Mouse (Mus musculus) lung, postnatal 4 days (tissue): ENCODE data around the gene Slc7a7.
A peak's percentile ranks its signal among the peaks of the same experiment; 100 is the strongest.
"Not testable (repeated sequence)": the region's sequence is repeated elsewhere in the genome, so short reads cannot be mapped to it uniquely, and the experiment has no call there.

Source experiments
- DNase-seq, 2 experiments: peaks; one replicate each; pipeline ENCODE4 v3.0.0; 2021

Gene Slc7a7

GRCm38 (mm10) chr14:54370595-54370994 is 47.0 kb downstream of the Slc7a7 start:
- no peak for DNase-seq

- no peak for DNase-seq
These were observed 48.2 kb downstream of the Slc7a7 start for GRCm38 (mm10) chr14:54369372-54369771.

GRCm38 (mm10) chr14:54367429-54368060 is 50.0 kb downstream of the Slc7a7 start:
- DNase-seq, result no peak

- no peak for DNase-seq
These were observed 51.0 kb downstream of the Slc7a7 start for GRCm38 (mm10) chr14:54366581-54366980.

- no peak for DNase-seq
These were observed 52.4 kb downstream of the Slc7a7 start for GRCm38 (mm10) chr14:54365026-54365645.

GRCm38 (mm10) chr14:54363156-54363555 is 54.4 kb downstream of the Slc7a7 start:
- DNase-seq, result no peak

GRCm38 (mm10) chr14:54360577-54361340 is 56.8 kb downstream of the Slc7a7 start, which contains the start of gene Oxa1l:
Gene Oxa1l, plus strand, starts transcription at chr14:54360834.
- peak; percentile 94 to 97 for DNase-seq

- DNase-seq, result no peak
These were observed 63.2 kb downstream of the Slc7a7 start for GRCm38 (mm10) chr14:54354406-54354805.

GRCm38 (mm10) chr14:54352314-54352713 is 65.3 kb downstream of the Slc7a7 start:
- DNase-seq, result no peak

- DNase-seq, result not testable (repeated sequence)
These were observed 66.6 kb downstream of the Slc7a7 start for GRCm38 (mm10) chr14:54350773-54351541.

- not testable (repeated sequence) for DNase-seq
These were observed 75.8 kb downstream of the Slc7a7 start for GRCm38 (mm10) chr14:54341807-54342206.

- DNase-seq, result no peak
These were observed 76.7 kb downstream of the Slc7a7 start for GRCm38 (mm10) chr14:54340836-54341235.

- DNase-seq, result no peak
These were observed 84.0 kb downstream of the Slc7a7 start for GRCm38 (mm10) chr14:54333452-54334189.

- DNase-seq, result no peak
These were observed 85.2 kb downstream of the Slc7a7 start for GRCm38 (mm10) chr14:54332176-54333074.

- DNase-seq, result no peak
These were observed 86.4 kb downstream of the Slc7a7 start for GRCm38 (mm10) chr14:54331178-54331577.

- no peak for DNase-seq
These were observed 88.4 kb downstream of the Slc7a7 start for GRCm38 (mm10) chr14:54329201-54329600.

- DNase-seq, result no peak
These were observed 89.0 kb downstream of the Slc7a7 start for GRCm38 (mm10) chr14:54328548-54328947.

- no peak for DNase-seq
These were observed 93.1 kb downstream of the Slc7a7 start for GRCm38 (mm10) chr14:54324486-54324885.

- DNase-seq, result no peak
These were observed 95.8 kb downstream of the Slc7a7 start for GRCm38 (mm10) chr14:54321556-54322376.
